Mouse (Mus musculus): ENCODE measurements around the gene Gm28043.
"Not testable (repeated sequence)": the region's sequence is repeated elsewhere in the genome, so short reads cannot be mapped to it uniquely, and the experiment has no call there.

Gm28043 gene

GRCm38 (mm10) chr17:29711076-29711744 lies 96.5 kb downstream of the Gm28043 start:
- no peak for DNase-seq (ENCODE audit: low spot score in 2 of 2)

DNA sequence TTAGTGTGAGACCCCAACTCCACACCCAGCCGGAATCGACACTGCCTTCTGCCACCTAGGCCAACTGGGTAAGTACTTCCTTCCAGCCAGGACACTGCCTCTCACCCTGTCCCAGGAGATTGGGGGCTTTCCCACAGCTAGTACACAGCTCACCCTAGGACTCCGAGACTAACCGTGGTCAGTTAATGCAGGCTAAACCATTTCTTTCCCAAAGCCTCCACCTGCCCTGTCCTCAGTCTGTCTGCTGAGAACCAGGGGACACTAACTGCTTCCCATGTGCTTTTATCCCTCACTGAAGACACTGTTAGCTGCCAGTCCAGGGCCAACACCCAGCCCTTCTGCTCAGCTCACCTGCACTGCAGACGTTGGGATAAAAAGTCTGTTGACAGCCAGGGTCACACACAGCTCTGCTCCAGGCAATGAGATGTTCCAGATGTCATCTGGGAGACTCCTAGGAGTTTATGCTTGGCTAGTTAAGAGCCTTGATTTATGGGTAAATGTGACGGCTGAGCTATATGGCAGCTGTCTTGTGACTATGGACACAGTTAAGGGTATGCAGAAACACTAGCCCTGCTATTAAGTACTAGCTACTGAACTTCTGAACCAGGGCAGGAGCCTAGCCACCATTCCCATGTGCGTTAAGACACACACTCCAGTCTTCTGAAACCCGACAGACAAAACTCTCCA lies 97.2 kb downstream of the Gm28043 start:
- DNase-seq (ENCODE audit: low spot score in 2 of 2): no peak

DNA sequence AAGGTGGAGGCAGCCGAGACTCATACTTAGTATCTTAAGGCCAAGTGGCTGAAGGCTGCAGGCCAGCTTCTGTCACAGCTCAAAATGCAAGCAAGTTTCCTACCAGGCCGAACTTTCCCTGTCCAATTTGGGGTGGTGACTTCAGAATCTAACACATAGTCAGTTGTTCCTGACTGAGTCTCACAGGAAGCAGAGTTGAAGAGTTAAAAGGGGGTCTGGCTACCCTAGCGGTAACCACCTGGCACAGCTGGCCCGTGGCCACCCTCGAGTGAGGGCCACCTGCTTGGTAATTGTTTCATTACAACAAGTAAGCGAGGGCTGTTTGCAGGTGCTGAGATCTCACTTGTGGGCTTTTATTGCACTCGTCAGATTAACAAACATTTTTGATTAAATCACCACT lies 97.9 kb downstream of the Gm28043 start:
- no peak for DNase-seq (ENCODE audit: low spot score in 2 of 2)

- not testable (repeated sequence) for DNase-seq (ENCODE audit: low spot score in 2 of 2)
These were observed 99.1 kb downstream of the Gm28043 start for GRCm38 (mm10) chr17:29713734-29714133.

- peak; percentile 93 to 96 for DNase-seq (ENCODE audit: low spot score in 2 of 2)
These were observed 102.2 kb downstream of the Gm28043 start, which contains the start of gene Ccdc167 for GRCm38 (mm10) chr17:29716732-29717445. Gene Ccdc167 (minus strand): TSS chr17:29717044.

- DNase-seq (ENCODE audit: low spot score in 2 of 2): no peak
These were observed 104.0 kb downstream of the Gm28043 start for GRCm38 (mm10) chr17:29718660-29719059.

- no peak for DNase-seq (ENCODE audit: low spot score in 2 of 2)
These were observed 105.2 kb downstream of the Gm28043 start for GRCm38 (mm10) chr17:29719628-29720575.

DNA sequence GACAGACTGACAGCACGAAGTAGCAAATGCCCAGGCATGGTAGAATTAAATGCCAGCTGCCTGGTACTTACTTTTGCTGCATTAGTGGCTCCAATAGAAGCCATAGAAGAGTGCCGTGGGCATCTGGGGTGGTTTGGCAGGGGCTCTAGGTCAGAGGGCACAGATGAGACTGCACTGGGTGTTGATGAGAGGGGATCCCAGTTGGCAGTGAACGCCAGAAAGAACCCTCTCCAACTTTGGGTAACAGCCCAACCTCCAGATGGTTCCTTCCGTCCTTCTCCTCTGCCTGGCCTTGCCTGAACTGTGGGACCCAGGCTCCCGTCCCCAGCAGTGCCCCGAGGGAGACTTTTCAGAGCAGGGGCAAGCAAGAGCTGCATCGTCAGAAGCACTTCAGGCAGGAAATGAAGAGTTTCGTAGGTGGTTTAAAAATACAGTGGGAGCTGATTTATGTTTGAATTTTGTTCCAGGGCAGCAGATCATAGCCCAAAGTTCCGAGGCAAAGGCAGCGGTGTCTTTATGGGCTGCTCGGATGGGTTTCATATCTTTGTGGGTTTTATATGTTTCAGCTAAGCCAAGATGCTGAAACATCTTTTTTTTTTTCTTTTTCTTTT lies 106.2 kb downstream of the Gm28043 start:
- DNase-seq (ENCODE audit: low spot score in 2 of 2): no peak

DNA sequence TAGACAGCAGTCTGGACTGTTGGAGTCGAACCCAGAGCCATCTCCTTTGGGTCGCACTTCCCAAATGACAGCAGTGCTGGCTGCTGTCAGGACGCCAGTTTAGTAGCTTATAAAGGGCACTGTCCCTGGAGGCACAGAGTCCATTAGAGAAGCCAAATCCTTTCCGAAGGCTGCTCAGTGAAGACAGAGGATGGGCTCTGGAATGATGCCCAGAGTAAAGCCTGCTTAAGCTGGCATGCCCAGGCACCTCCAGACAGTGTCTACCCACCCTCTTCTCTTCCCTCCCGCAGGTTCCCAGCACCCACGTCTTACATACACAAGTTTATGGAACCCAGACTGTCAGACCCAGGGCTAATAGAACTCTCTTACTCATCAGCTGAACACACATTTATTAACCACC lies 109.9 kb downstream of the Gm28043 start:
- no peak for DNase-seq (ENCODE audit: low spot score in 2 of 2)

- no peak for DNase-seq (ENCODE audit: low spot score in 2 of 2)
These were observed 110.4 kb downstream of the Gm28043 start for GRCm38 (mm10) chr17:29725027-29725620.

DNA sequence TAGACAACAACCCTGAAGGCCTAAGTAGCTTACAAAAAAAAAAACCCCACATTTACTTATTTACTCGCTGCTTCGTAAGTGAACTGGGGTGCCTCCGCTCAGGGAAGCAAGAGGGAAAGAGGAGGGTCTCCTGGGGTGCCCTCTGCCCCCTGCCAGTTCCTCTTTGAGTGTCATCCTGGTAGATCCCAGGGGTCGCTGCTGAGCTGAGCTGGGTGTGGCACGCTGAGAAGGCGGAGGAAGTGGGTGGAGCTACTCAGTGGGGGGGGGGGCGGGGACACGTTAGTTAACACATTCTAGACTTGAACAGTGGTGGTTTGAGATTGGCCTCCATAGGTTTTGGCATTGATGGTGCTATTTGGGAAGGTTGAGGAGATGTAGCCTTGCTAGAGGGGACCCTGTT lies 113.4 kb downstream of the Gm28043 start:
- DNase-seq (ENCODE audit: low spot score in 2 of 2): no peak

DNA sequence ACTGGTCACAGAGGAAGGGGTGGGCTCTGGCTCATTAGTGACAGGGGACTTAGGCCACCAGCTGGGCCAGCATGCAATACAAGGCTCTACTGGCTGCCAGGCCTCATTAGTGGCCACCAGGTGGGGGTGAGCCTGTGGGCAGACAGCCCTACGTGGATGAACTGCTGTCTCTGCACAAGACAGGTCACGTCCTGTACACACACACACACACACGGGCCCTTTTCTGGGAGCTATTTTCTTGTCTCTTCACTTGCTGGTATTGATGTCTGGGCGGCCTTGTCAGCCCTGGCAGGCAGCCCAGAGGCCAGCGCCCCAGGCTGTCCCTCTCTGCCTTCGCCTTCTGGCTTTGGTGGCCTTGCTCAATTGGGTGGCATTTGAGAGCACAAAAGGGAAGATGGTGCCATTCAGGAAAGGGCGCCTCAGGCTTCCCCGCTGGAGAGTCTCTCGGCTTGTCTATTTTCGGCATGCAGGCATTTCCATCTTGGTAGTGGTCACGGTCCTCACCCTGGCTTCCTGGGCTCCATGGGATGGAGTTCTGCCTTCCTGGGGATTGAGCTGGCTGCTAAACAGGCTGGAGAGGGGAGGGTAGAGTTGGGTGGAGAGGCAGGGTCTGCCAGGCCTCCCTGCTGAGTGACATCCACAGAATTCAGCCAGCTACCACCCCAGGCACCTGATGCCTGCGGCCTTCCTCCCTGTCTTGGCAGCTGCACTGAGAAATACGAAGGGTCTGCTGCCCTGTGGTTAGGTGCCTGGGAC lies 116.0 kb downstream of the Gm28043 start:
- no peak for DNase-seq (ENCODE audit: low spot score in 2 of 2)

DNA sequence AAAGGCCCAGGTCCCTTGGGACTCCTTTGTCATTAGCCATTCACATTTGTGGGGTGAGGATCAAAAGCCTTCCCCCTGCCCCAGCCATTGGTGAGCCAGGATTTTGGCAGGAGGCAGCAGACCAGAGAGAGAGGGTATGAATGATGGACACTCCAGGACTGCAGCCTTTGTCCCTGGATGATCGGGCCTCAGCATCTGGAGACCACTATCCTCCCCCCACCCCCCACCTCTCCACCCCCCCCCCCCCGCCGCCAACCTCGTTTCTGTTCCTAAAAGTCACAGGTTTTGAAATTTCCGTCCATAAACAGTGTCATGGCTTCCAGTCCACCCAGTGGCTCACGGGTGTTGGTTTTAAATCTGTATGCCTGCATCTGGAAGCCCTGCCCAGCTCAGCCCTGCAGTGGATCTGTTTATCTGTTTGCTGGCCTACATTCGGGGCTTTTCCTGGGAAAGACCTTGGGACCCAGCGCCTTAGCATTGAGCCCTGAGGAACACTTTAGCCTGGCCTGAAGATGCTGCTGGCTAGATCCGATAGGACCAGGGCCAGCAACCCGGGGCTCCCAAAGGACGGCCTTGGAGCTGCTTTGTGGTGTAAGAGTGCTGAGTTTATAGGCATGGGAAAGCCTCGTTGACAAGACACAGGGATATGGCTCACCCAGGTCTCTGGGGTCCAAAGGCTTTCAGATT lies 116.7 kb downstream of the Gm28043 start:
- DNase-seq (ENCODE audit: low spot score in 2 of 2): no peak

- no peak for DNase-seq (ENCODE audit: low spot score in 2 of 2)
These were observed 117.3 kb downstream of the Gm28043 start for GRCm38 (mm10) chr17:29731953-29732325.

GRCm38 (mm10) chr17:29732522-29732921 lies 117.8 kb downstream of the Gm28043 start:
- no peak for DNase-seq (ENCODE audit: low spot score in 2 of 2)

GRCm38 (mm10) chr17:29736448-29737014 lies 121.9 kb downstream of the Gm28043 start:
- no peak for DNase-seq (ENCODE audit: low spot score in 2 of 2)

DNA sequence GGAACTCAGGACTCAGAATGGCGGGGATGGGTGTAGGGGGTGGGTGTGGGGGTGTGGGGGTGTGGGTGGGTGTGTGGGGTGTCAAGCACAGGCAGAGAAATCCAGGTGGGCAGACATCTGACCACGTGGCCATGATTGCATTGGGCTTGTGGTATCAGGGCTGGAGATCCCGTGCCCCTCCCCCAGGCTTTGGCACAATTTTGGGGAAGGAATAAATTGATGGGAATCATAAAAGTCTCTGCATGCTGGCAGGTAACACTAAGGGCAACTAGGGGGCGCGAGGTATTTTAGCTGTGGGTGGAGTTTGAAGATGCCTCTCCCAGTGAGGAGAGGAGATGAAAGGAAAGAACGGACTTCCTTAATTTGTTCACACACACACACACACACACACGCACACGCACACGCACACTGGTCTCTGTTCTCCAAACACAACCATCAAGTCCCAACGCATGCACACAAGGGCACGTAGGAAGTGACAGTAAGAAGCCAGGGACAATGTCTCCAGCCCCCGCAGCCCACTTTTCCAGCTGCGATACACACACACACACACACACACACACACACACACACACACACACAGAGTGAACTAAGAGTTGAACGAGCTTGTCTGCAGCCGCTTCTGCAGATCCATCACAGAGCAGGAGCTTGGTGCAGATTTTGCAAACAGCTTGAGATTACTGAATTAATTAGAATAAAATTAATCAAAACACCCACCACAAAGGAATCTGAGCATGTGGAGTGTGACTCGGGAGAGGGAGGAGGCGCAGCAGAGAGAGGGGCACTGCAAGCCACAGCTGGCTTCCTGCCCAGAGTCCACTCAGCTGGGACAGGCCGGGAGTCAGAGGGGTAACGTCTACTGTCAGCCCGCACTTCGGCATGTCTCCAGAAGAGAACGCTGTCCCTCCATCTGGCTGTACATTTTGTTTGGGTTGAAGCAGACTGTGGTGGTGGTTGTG lies 123.5 kb downstream of the Gm28043 start:
- no peak for DNase-seq (ENCODE audit: low spot score in 2 of 2)

- DNase-seq (ENCODE audit: low spot score in 2 of 2): no peak
These were observed 132.8 kb downstream of the Gm28043 start for GRCm38 (mm10) chr17:29747466-29747865.
